Mouse (Mus musculus): ENCODE measurements around the gene Bicd2.

- no peak for TF ChIP-seq CTCF (IDR thresholded peaks at IDR 0.05; ENCODE audit: extremely low read depth, insufficient read depth, insufficient read length, insufficient replicate concordance)
- no peak for TF ChIP-seq POLR2A (IDR thresholded peaks at IDR 0.05; ENCODE audit: low read depth, low read length)
These were observed 66.4 kb downstream of the Bicd2 start for GRCm38 (mm10) chr13:49407795-49408194.
